Mouse (Mus musculus) urinary bladder, adult 18-20 months (tissue): ENCODE data around the gene Yjefn3.

Experiments used
- DNase-seq, 2 experiments: peaks; one replicate each; pipeline ENCODE4 v3.0.0; 2022; ENCODE audit warnings: low spot score in 2 of 2, mixed read lengths in 2 of 2

Gene Yjefn3

DNA sequence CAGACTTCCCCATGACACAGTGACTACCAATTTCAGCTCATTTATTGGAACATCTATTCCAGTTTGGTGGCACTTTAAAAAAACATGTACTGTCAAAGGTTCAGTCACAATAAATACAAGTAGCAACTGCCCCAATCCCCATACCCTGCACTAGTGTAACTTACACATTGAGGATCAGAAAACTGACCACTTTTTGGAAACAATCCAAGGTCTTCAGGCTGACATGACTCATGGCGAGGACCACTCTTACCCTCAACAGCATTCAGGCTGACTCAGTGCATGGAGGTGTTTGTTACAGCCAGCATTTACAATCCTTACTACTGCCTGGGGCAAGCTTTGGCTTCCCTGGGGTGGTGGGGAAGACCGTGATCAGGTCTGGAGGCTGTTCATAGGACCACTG is 4.6 kb upstream of the Yjefn3 start:
- DNase-seq: no peak

DNA sequence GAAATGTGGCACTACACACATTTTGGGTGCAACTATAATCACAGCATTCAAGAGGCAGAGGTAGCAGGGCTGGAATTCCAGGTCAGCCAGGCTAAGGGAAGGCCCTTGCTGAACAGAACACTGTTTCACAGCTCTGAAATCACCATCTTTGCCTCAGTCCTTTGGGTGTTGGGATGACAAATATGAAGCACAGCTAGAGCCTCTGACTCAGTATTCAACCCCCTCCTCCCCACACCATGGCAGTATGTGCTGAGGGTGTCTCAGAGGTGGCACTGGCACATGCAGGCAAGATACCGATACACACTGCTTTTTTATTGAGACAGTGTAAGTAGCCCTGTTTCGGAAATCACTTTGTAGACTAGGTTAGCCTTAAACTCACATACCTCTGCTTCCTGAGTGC is 3.7 kb upstream of the Yjefn3 start:
- DNase-seq: no peak

GRCm38 (mm10) chr8:69904096-69904495 is 1.6 kb upstream of the Yjefn3 start:
- DNase-seq: no peak

GRCm38 (mm10) chr8:69903063-69903542 is 591 bp upstream of the Yjefn3 start:
- peak; percentile 96 to 98 for DNase-seq

DNA sequence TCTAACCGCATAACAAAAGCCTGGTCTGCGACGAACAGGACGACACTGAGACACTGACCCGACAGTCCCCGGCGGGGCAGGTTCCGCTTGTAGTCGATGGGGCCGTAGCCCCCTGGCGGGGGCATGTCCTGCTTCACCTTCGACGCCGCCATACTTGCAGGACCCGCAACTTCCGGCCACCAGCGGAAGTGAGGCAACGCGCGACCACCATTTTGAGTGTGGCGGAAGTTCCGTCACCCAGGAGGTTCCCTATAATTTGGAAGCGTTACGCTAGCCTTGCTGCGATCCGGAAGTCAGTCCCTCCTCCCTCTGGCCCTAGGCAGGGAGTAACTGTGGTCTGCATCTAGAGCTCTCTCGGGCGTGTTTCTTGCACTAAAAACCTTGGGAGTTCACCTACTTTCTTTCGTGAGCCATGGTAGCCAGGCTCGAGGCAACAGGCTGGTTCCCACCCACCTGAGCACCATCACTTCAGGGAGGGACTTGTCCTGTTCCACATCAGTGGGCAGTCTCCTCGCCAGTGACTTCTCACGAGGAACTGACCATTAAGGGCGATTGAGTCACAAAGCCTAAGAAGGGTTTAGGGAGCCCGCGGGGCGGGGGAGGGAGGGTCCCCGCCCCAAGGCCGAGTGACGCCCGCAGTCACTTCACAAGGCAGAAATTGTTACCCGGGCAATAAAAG is 889 bp downstream of the Yjefn3 start:
- peak; percentile 95 to 99 for DNase-seq

- no peak for DNase-seq
Observed at GRCm38 (mm10) chr8:69900895-69901451, 1.5 kb downstream of the Yjefn3 start.

GRCm38 (mm10) chr8:69899876-69900275 is 2.6 kb downstream of the Yjefn3 start:
- no peak for DNase-seq

GRCm38 (mm10) chr8:69897857-69898256 is 4.7 kb downstream of the Yjefn3 start:
- no peak for DNase-seq

DNA sequence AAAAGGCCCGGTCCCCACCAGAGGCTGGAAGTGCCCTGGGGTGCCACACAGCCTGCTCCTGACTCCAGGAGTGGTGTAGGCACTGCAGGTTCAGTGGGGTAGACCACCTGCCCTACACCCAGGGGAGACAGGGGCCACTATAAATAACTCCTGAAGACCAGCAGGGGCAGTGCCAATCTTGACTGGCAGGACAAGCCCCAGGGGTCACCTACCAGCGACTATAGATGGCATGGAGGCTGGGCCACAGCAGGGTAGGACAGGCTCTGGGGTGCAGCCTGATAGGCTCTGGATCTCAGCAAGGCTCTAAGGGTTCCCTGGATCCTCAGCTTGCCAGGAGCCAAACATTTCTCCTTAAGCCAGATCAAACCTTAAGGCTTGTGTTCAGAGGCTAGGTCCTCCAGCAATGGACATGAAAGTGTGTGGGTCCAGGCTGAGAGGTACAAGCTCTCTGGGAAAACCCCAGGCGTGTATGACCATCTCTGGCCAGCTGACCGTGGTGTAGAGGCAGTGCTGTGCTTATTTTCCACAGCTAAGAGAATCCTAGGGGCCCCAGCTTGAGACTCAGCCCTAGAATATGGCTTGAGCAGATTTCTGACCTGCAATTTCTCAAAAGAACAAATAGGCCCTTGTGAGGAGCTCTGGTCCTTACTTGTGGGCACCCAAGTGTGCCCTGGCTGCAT is 6.6 kb downstream of the Yjefn3 start:
- no peak for DNase-seq

- DNase-seq: no peak
Observed at GRCm38 (mm10) chr8:69894836-69895332, 7.6 kb downstream of the Yjefn3 start.

DNA sequence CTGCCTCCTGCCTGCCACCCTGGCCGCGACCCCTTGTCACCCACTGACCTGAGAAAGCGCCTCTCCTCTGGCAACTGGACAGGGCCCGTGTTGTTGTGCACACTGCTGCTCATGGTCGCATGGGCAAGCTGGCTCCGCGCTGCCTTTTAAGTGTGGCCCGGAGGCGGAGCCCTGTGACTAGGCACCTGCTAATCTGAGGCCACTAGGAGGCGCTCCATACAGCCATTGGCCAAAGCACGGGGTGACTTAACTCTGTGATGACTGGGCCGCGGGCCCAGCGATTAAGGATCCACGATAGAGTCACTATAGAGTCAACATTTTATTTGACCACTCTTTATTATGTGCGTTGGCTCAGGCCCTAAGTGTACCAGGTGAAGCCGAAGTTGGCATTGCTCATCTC is 8.6 kb downstream of the Yjefn3 start:
- no peak for DNase-seq

DNA sequence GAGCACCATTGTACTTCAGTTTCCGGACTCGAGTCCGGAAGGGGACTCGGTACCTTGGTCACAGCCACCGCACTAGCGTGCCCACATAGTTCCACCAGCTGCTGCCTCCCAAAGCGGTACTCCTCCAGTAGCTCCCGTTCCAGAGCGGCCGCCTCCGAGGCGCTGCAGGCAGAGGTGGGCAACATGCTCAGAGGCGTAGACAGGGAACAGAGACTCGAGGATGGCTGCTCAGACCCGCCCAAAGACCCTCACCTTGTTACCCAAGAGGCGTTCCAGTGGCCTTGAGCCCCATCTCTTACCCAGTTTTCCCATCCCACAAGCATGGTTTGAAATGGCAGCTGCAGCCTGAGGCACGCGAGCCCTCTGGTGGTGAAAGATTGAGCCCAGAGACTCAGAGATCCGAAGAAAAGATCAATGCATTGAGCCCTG is 11.7 kb downstream of the Yjefn3 start:
- no peak for DNase-seq

DNA sequence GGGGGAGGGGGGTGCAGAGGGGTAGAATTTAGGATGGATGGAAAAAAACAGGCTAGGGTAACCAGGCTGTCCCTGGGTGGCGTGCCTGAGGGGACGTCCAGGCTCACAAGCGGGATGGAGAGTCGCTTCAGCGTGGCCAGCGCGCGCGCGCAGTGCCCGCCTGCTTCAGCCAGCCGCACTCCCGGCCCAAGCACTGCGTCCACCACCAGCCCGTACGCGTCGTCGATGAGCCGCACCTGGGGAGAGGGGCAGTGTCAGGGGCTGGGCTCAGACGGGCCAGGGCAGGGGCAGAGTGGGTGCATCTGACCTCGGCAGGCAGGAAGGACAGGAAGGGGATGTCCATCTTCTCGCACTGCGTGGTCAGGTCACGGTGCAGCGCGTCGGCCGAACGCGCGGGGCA is 13.6 kb downstream of the Yjefn3 start:
- DNase-seq: no peak

DNA sequence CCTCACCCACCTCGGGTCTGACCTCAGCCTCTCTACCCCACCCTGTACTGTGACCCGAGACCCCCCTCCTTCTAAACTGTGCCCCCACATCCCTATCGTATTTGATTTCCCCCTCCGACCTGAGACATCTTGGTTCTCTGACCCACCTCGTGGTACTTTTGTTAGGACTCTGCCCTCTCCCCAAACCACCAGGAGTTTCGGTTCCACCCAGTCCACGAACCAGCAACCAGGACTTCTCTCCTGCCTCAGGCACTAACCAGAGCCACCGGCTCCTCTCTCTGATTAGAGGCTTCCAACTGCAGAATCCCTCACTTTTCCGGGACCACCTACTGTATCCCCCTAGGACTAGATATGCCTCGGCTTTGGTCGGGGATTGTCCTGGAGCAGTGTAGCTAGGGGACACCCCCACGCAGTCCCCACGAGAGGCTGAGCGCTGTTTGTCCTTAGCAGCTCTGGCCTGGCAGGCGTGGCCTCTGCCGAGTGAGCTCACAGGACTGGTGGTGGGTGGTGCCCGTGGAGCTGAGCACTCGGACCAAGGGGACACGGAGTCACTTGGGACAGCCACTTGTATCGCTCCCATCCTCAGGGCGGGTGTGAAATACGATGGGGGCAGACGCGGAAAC is 14.2 kb downstream of the Yjefn3 start:
- DNase-seq: no peak

DNA sequence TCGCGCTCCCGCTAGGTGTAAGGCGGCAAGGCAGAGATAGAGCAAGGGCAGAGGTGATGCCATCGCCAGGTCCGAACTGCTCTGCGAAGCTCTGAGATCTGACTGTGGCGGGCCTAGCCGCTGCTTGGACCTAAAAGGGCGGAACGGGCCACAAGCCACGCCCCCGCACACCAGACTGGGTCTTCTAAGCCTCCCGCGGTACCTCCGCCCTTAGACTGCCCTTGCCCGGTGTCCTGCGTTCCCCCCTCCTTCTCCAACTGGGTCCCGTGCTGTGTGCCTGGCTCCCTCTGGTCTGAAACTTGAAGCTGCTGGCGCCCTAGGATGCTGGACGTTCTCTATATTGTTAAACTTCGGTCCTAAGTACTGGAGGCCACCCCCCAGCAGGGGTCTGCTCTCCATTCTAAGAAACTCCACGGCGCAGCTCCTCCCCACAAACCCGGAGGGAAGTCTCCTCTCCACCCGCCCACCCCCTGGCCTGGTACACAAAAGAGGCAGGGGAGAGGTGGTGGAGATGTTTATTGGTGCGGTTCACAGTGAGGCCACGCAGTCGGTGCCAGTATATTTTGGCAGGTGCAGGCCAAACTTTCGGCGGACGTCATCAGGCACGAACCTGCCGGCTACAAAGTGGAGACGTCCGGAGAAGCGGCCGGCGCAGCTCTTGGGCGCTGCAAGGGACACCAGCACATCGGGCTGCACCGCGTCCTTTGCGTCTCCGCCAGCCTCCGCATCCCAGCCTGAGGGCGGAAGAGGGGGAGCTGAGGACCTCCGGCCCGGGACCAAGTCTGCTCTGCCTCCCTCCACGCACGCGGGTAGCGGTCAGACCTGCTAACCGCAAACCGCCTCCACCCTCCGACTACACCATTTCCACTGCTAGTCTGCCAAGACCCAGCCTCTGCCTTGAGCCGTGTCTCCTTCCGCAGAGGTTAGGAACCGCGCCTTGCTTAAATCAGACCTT is 14.9 kb downstream of the Yjefn3 start, which contains the start of gene Cilp2:
Gene Cilp2, minus strand, starts transcription at position 399 of the 955 bp plus-strand sequence.
- DNase-seq: no peak

GRCm38 (mm10) chr8:69884141-69884540 is 18.4 kb downstream of the Yjefn3 start:
- DNase-seq: no peak

DNA sequence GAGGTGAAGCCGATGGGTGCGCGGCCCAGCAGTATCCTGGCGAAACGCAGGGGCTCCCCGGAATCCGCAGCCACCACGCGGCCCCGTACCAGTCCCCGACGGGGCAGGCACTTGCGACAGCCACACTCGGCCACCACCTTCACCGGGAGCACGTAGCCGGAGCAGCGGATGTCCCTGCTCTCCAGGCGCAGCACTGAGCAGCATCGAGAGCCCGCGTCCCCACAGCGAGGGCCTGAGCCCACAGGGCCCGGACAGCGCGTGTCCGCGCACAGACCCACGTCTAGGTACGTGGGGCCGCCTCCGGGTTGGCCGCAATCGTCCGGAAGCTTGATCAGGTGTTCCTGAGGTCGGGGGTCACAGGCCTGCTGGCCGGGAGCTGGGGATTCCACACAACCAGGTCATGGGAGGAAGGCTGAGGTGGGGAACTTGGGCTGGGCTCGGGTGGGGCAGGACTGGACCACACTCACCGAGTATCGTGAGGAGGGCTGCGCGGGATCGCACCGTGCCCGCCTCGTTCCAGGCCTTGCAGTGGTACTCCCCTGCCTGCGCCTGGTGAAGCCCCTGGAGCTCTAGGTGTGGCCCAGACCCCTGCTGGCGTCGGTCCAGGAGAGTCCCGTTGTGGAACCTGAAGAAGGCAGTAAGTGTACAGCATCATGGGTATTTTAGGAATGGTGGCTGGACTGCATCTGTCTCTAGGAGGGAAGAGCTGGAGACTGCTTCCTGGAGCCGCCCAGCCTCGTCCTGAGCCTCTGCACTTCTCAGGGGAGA is 19.5 kb downstream of the Yjefn3 start:
- no peak for DNase-seq

- peak in 1 of 2 experiments; percentile 48 for DNase-seq
Observed at GRCm38 (mm10) chr8:69882021-69882756, 20.3 kb downstream of the Yjefn3 start.

DNA sequence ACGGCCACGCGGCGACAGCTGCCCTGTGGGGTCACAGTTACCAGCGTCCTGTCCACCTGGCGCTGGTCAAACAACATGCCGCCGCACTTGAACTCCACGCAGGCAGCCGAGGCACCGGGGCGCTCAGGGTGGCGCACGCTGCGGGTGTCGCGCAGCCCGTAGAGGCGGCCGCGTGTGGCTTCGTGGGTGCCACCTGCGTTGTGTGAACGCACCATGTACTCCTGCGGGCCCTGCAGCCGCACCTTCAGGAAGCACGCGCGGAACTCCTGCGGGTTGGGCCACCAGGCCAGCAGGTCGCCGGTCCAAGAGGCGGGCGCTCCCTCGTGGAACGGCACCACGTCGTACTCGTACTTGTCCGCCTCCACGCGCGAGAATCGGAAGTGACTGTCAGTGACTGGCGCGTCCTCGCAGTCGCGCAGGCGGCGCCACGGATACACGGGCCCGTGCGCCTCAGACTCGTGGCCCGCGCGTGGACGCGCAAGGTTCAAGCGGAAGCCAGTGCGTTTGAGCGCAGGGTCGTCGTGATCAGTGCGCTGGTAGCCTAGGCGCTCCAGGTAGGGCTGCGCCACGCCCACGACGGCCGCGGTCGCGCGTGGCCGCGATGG is 21.1 kb downstream of the Yjefn3 start:
- no peak for DNase-seq
